Mouse (Mus musculus): Measurements from ENCODE around the gene Lime1. TPM values are rescaled to one million over a fixed set of nuclear protein-coding genes. Genes with fewer than 3 reads are reported as not detected.

Lime1 gene
- total RNA-seq, 1 experiment, result 30.8 TPM

DNA sequence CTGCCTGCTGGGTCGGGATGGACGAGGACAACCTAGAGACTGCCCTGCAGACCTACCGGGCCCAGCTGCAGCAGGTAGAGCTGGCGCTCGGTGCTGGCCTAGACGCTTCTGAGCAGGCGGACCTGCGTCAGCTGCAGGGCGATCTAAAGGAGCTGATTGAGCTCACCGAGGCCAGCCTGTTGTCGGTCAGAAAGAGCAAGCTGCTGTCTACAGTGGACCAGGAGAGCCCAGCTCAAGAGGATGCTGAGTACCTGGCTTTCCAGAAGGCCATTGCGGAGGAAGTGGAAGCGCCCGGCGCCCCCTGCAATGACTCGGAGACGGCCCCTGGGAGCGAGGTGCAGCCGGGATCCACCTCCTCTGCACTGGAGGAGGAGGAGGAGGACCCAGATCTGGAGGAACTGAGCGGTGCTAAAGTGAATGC, 14.2 kb upstream of the Lime1 start:
- H3K4me1 ChIP-seq (ENCODE audit: control insufficient read depth in 2 of 2, insufficient read depth in 2 of 2, low read length in 2 of 2, poor library complexity in 1 of 2), result peaks cover 4% of the 10 kb centered on the region in 2 experiments; a peak in 1 of 4 replicates
- H3K9ac ChIP-seq (ENCODE audit: insufficient read depth, low read depth, low read length, poor library complexity, severe bottlenecking), result peak overlapping the region; percentile 96
- peak overlapping the region; percentile 45 for H3K27ac ChIP-seq (ENCODE audit: insufficient read depth, low read depth, low read length, poor library complexity, severe bottlenecking)
- TF ChIP-seq MAFK (IDR thresholded peaks at IDR 0.05; ENCODE audit: insufficient read depth, low read depth, low read length), result no peak
- H3K4me3 ChIP-seq (ENCODE audit: insufficient read depth in 1 of 2, low read depth in 1 of 2, low read length in 2 of 2, poor library complexity in 1 of 2, severe bottlenecking in 1 of 2), result peak overlapping the region; percentile 91 to 98
- H3K36me3 ChIP-seq (ENCODE audit: control insufficient read depth, insufficient read depth, low read length, poor library complexity, severe bottlenecking), result peaks cover 9% of the 10 kb centered on the region
- no peaks in the 10 kb centered on the region for H3K9me3 ChIP-seq (ENCODE audit: control insufficient read depth, insufficient read depth, low read depth, low read length)
- peak; percentile 13 for DNase-seq (ENCODE audit: low read depth, low spot score)
- in situ Hi-C loops (cut with MboI; ENCODE audit: low sequenced_read_pairs in 2 of 2, unreplicated experiment in 2 of 2), result no loop called here

DNA sequence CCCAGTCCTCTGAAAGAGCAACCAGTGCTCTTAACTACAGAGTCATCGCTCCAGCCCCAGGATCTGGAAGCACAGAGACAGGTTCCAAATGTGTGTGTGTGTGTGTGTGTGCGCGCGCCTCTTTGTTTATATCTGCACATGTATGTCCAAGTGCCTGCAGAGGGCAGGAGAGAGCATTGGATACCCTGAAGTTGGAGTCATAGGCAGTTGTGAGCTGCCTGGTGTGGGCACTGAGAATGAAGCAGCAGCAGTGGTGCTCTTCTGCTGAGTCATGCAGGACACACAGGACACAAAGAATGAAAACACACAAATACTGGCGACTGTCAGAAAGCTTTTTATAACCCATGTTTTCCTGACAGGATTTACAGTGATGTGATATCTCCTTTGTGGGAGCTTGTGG, 9.9 kb upstream of the Lime1 start:
- H3K9ac ChIP-seq (ENCODE audit: insufficient read depth, low read depth, low read length, poor library complexity, severe bottlenecking), result no peak overlapping the region
- peak; percentile 50 for DNase-seq (ENCODE audit: low read depth, low spot score)
- in situ Hi-C loops (cut with MboI; ENCODE audit: low sequenced_read_pairs in 2 of 2, unreplicated experiment in 2 of 2), result no loop called here
- no peak overlapping the region for H3K4me3 ChIP-seq (ENCODE audit: insufficient read depth in 1 of 2, low read depth in 1 of 2, low read length in 2 of 2, poor library complexity in 1 of 2, severe bottlenecking in 1 of 2)
- no peaks in the 10 kb centered on the region for H3K9me3 ChIP-seq (ENCODE audit: control insufficient read depth, insufficient read depth, low read depth, low read length)
- peak; percentile 87 for TF ChIP-seq MAFK (IDR thresholded peaks at IDR 0.05; ENCODE audit: insufficient read depth, low read depth, low read length)
- TF ChIP-seq ZC3H11A (IDR thresholded peaks at IDR 0.05; ENCODE audit: borderline replicate concordance, low read depth, low read length), result no peak
- H3K36me3 ChIP-seq (ENCODE audit: control insufficient read depth, insufficient read depth, low read length, poor library complexity, severe bottlenecking), result peaks cover 2% of the 10 kb centered on the region; the same call in 1 of the 2 replicates
- H3K27ac ChIP-seq (ENCODE audit: insufficient read depth, low read depth, low read length, poor library complexity, severe bottlenecking), result no peak overlapping the region
- H3K4me1 ChIP-seq (ENCODE audit: control insufficient read depth in 2 of 2, insufficient read depth in 2 of 2, low read length in 2 of 2, poor library complexity in 1 of 2), result peaks cover 2% of the 10 kb centered on the region in 2 experiments; a peak in 1 of 4 replicates

DNA sequence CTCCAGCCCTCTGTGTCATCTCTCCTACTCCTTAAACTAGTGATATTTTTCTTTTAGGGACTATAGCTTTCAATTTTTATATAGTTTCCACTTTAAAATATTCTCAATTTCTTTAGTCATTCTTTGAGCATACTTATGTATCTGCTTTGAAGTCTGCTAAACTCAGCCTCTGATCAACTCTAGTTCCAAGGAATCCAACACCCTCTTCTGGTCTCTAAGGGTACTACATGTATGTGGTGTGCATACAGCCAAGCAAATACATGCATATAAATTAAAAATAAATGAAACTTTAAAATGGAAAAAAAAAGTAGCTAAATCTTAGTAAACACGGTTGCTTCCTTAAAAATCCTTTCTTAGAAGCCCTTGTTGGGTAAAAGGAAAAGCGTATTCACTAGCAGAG, 4.1 kb upstream of the Lime1 start:
- no peak for TF ChIP-seq ZNF384 (IDR thresholded peaks at IDR 0.05; ENCODE audit: low read depth, low read length)
- no peak for TF ChIP-seq ZC3H11A (IDR thresholded peaks at IDR 0.05; ENCODE audit: borderline replicate concordance, low read depth, low read length)
- no peak for TF ChIP-seq HCFC1 (IDR thresholded peaks at IDR 0.05; ENCODE audit: borderline replicate concordance, insufficient read depth, low read length)
- no peak for TF ChIP-seq MAFK (IDR thresholded peaks at IDR 0.05; ENCODE audit: insufficient read depth, low read depth, low read length)
- no peak for TF ChIP-seq CHD2 (IDR thresholded peaks at IDR 0.05; ENCODE audit: low read depth, low read length)
- Histone ChIP-seq H3K9me3 (ENCODE audit: control insufficient read depth, insufficient read depth, low read depth, low read length) (no peaks in the 10 kb centered on the region), H3K27ac (ENCODE audit: insufficient read depth, low read depth, low read length, poor library complexity, severe bottlenecking) (no peak overlapping the region), H3K9ac (ENCODE audit: insufficient read depth, low read depth, low read length, poor library complexity, severe bottlenecking) (no peak overlapping the region), H3K4me1 (ENCODE audit: control insufficient read depth in 2 of 2, insufficient read depth in 2 of 2, low read length in 2 of 2, poor library complexity in 1 of 2) (no peaks in the 10 kb centered on the region), H3K36me3 (ENCODE audit: control insufficient read depth, insufficient read depth, low read length, poor library complexity, severe bottlenecking) (peaks cover 23% of the 10 kb centered on the region), H3K4me3 (ENCODE audit: insufficient read depth in 1 of 2, low read depth in 1 of 2, low read length in 2 of 2, poor library complexity in 1 of 2, severe bottlenecking in 1 of 2) (no peak overlapping the region)
- in situ Hi-C loops (cut with MboI; ENCODE audit: low sequenced_read_pairs in 2 of 2, unreplicated experiment in 2 of 2), result no loop called here
- DNase-seq (ENCODE audit: low read depth, low spot score), result peak; percentile 30

DNA sequence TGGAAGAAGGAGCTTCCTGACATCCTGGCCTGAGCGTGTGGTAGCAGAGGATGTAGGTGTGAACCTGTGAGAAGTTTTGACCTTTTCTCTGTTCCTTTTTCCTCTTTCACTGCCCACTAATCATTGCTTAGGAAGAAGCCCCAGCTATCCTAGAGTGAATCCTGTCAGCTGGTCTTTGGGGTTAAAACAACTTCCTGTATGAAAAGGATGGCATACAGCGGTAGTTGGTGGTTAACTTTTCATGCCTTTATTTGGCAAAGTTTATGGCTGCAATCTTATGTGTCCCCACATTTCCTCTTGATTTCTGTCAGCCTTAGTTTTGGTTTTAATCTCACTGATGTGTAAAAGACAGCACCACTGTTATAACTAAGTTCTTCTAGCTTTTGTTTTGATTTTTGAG, 2.6 kb upstream of the Lime1 start:
- TF ChIP-seq ZC3H11A (IDR thresholded peaks at IDR 0.05; ENCODE audit: borderline replicate concordance, low read depth, low read length), result no peak
- no peak for TF ChIP-seq MAFK (IDR thresholded peaks at IDR 0.05; ENCODE audit: insufficient read depth, low read depth, low read length)
- TF ChIP-seq HCFC1 (IDR thresholded peaks at IDR 0.05; ENCODE audit: borderline replicate concordance, insufficient read depth, low read length), result no peak
- no peak for TF ChIP-seq CHD2 (IDR thresholded peaks at IDR 0.05; ENCODE audit: low read depth, low read length)
- TF ChIP-seq ZNF384 (IDR thresholded peaks at IDR 0.05; ENCODE audit: low read depth, low read length), result no peak
- no peak overlapping the region for H3K27ac ChIP-seq (ENCODE audit: insufficient read depth, low read depth, low read length, poor library complexity, severe bottlenecking)
- H3K36me3 ChIP-seq (ENCODE audit: control insufficient read depth, insufficient read depth, low read length, poor library complexity, severe bottlenecking), result peaks cover 27% of the 10 kb centered on the region
- no peaks in the 10 kb centered on the region for H3K4me1 ChIP-seq (ENCODE audit: control insufficient read depth in 2 of 2, insufficient read depth in 2 of 2, low read length in 2 of 2, poor library complexity in 1 of 2)
- DNase-seq (ENCODE audit: low read depth, low spot score), result no peak
- in situ Hi-C loops (cut with MboI; ENCODE audit: low sequenced_read_pairs in 2 of 2, unreplicated experiment in 2 of 2), result no loop called here
- H3K9me3 ChIP-seq (ENCODE audit: control insufficient read depth, insufficient read depth, low read depth, low read length), result no peaks in the 10 kb centered on the region
- no peak overlapping the region for H3K4me3 ChIP-seq (ENCODE audit: insufficient read depth in 1 of 2, low read depth in 1 of 2, low read length in 2 of 2, poor library complexity in 1 of 2, severe bottlenecking in 1 of 2)
- H3K9ac ChIP-seq (ENCODE audit: insufficient read depth, low read depth, low read length, poor library complexity, severe bottlenecking), result no peak overlapping the region

DNA sequence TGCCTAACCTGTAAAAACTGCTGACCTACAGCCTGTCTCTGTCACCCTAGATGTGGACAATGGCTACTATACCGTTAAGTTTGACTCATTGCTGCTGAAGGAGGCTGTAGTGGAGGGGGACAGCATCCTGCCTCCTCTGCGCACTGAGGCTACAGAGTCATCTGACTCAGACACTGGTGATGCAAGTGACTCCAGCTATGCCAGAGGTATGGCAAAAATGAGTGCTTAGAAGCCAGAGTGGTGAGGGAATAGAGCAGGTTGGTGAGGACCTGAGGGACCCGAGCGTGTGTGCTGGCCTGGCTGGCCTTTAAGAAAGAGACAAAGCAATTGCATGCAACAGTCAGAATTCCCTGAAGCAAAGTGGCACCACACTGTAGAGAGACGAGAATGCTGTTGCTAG, 1.2 kb upstream of the Lime1 start:
- no peak for DNase-seq (ENCODE audit: low read depth, low spot score)
- Histone ChIP-seq H3K4me1 (ENCODE audit: control insufficient read depth in 2 of 2, insufficient read depth in 2 of 2, low read length in 2 of 2, poor library complexity in 1 of 2) (no peaks in the 10 kb centered on the region), H3K9ac (ENCODE audit: insufficient read depth, low read depth, low read length, poor library complexity, severe bottlenecking) (no peak overlapping the region), H3K9me3 (ENCODE audit: control insufficient read depth, insufficient read depth, low read depth, low read length) (no peaks in the 10 kb centered on the region), H3K27ac (ENCODE audit: insufficient read depth, low read depth, low read length, poor library complexity, severe bottlenecking) (no peak overlapping the region), H3K4me3 (ENCODE audit: insufficient read depth in 1 of 2, low read depth in 1 of 2, low read length in 2 of 2, poor library complexity in 1 of 2, severe bottlenecking in 1 of 2) (no peak overlapping the region), H3K36me3 (ENCODE audit: control insufficient read depth, insufficient read depth, low read length, poor library complexity, severe bottlenecking) (peaks cover 39% of the 10 kb centered on the region)
- TF ChIP-seq MAFK (IDR thresholded peaks at IDR 0.05; ENCODE audit: insufficient read depth, low read depth, low read length) (no peak), ZNF384 (IDR thresholded peaks at IDR 0.05; ENCODE audit: low read depth, low read length) (no peak), ZC3H11A (IDR thresholded peaks at IDR 0.05; ENCODE audit: borderline replicate concordance, low read depth, low read length) (no peak), CHD2 (IDR thresholded peaks at IDR 0.05; ENCODE audit: low read depth, low read length) (no peak), HCFC1 (IDR thresholded peaks at IDR 0.05; ENCODE audit: borderline replicate concordance, insufficient read depth, low read length) (no peak)
- in situ Hi-C loops (cut with MboI; ENCODE audit: low sequenced_read_pairs in 2 of 2, unreplicated experiment in 2 of 2), result no loop called here

All from ES-E14 (cell line).